Mouse (Mus musculus): ENCODE data around the gene March1. TPM values are rescaled to one million over a fixed set of nuclear protein-coding genes. Genes with fewer than 3 reads are reported as not detected.
"Not testable (repeated sequence)": the region's sequence is repeated elsewhere in the genome, so short reads cannot be mapped to it uniquely, and the experiment has no call there.

Gene March1
- polyA plus RNA-seq, 1 experiment from 2014 or later = 0.20 TPM

- Histone ChIP-seq H3K4me1 (replicated peaks) (no peaks in the 10 kb centered on the region), H3K27ac (no peak overlapping the region), H3K4me3 (replicated peaks) (no peak overlapping the region), H3K9ac (replicated peaks) (no peak overlapping the region), H3K4me2 (no peak overlapping the region), H3K27me3 (no peaks in the 10 kb centered on the region), H3K9me3 (no peaks in the 10 kb centered on the region), H3K36me3 (no peaks in the 10 kb centered on the region)
- no peak for ATAC-seq (ENCODE audit: insufficient number of reproducible peaks, insufficient read depth, low FRiP score, low TSS enrichment, low read depth)
These were observed 775.2 kb downstream of the March1 start for GRCm38 (mm10) chr8:66392900-66393299.

GRCm38 (mm10) chr8:66394148-66394547 is 776.4 kb downstream of the March1 start:
- 69% methylated on average over 3 of the region's 3 CpGs for WGBS
- no peaks in the 10 kb centered on the region for H3K36me3 ChIP-seq
- H3K4me3 ChIP-seq (replicated peaks) = no peak overlapping the region
- no peaks in the 10 kb centered on the region for H3K4me1 ChIP-seq (replicated peaks)
- H3K9ac ChIP-seq (replicated peaks) = no peak overlapping the region
- no peak overlapping the region for H3K27ac ChIP-seq
- no peak overlapping the region for H3K4me2 ChIP-seq
- H3K27me3 ChIP-seq = no peaks in the 10 kb centered on the region
- no peaks in the 10 kb centered on the region for H3K9me3 ChIP-seq
- no peak for ATAC-seq (ENCODE audit: insufficient number of reproducible peaks, insufficient read depth, low FRiP score, low TSS enrichment, low read depth)

GRCm38 (mm10) chr8:66397811-66398210 is 780.1 kb downstream of the March1 start:
- Histone ChIP-seq H3K9ac (replicated peaks) (no peak overlapping the region), H3K4me2 (no peak overlapping the region), H3K4me1 (replicated peaks) (no peaks in the 10 kb centered on the region), H3K9me3 (no peaks in the 10 kb centered on the region), H3K27me3 (no peaks in the 10 kb centered on the region), H3K27ac (no peak overlapping the region), H3K4me3 (replicated peaks) (no peak overlapping the region), H3K36me3 (no peaks in the 10 kb centered on the region)
- ATAC-seq (ENCODE audit: insufficient number of reproducible peaks, insufficient read depth, low FRiP score, low TSS enrichment, low read depth) = no peak

GRCm38 (mm10) chr8:66400050-66400449 is 782.4 kb downstream of the March1 start:
- Histone ChIP-seq H3K9me3 (no peaks in the 10 kb centered on the region), H3K4me2 (no peak overlapping the region), H3K36me3 (no peaks in the 10 kb centered on the region), H3K4me1 (replicated peaks) (no peaks in the 10 kb centered on the region), H3K9ac (replicated peaks) (no peak overlapping the region), H3K4me3 (replicated peaks) (no peak overlapping the region), H3K27ac (no peak overlapping the region), H3K27me3 (no peaks in the 10 kb centered on the region)
- 71% methylated on average over 1 of the region's 1 CpGs for WGBS
- no peak for ATAC-seq (ENCODE audit: insufficient number of reproducible peaks, insufficient read depth, low FRiP score, low TSS enrichment, low read depth)

GRCm38 (mm10) chr8:66404711-66405414 is 787.2 kb downstream of the March1 start:
- H3K4me3 ChIP-seq (replicated peaks) = no peak overlapping the region
- H3K36me3 ChIP-seq = no peaks in the 10 kb centered on the region
- no peaks in the 10 kb centered on the region for H3K9me3 ChIP-seq
- H3K4me1 ChIP-seq (replicated peaks) = no peaks in the 10 kb centered on the region
- ATAC-seq (ENCODE audit: insufficient number of reproducible peaks, insufficient read depth, low FRiP score, low TSS enrichment, low read depth) = no peak
- H3K9ac ChIP-seq (replicated peaks) = no peak overlapping the region
- no peak overlapping the region for H3K27ac ChIP-seq
- H3K4me2 ChIP-seq = no peak overlapping the region
- 78% methylated on average over 2 of the region's 2 CpGs for WGBS
- H3K27me3 ChIP-seq = no peaks in the 10 kb centered on the region

GRCm38 (mm10) chr8:66405796-66406195 is 788.1 kb downstream of the March1 start:
- H3K36me3 ChIP-seq; H3K9ac ChIP-seq (replicated peaks); ATAC-seq (ENCODE audit: insufficient number of reproducible peaks, insufficient read depth, low FRiP score, low TSS enrichment, low read depth); H3K4me2 ChIP-seq; H3K9me3 ChIP-seq; H3K27me3 ChIP-seq; H3K4me3 ChIP-seq (replicated peaks); H3K27ac ChIP-seq; H3K4me1 ChIP-seq (replicated peaks): not testable (repeated sequence)
- WGBS = 79% methylated on average over 4 of the region's 4 CpGs

GRCm38 (mm10) chr8:66406596-66407361 is 789.1 kb downstream of the March1 start:
- Histone ChIP-seq H3K9ac (replicated peaks) (no peak overlapping the region), H3K4me2 (no peak overlapping the region), H3K9me3 (no peaks in the 10 kb centered on the region), H3K27ac (no peak overlapping the region), H3K4me3 (replicated peaks) (no peak overlapping the region), H3K4me1 (replicated peaks) (no peaks in the 10 kb centered on the region), H3K36me3 (no peaks in the 10 kb centered on the region), H3K27me3 (no peaks in the 10 kb centered on the region)
- 83% methylated on average over 6 of the region's 6 CpGs for WGBS
- ATAC-seq (ENCODE audit: insufficient number of reproducible peaks, insufficient read depth, low FRiP score, low TSS enrichment, low read depth) = no peak

GRCm38 (mm10) chr8:66410080-66410615 is 792.4 kb downstream of the March1 start:
- Histone ChIP-seq H3K36me3 (no peaks in the 10 kb centered on the region), H3K4me2 (no peak overlapping the region), H3K4me3 (replicated peaks) (no peak overlapping the region), H3K27me3 (no peaks in the 10 kb centered on the region), H3K9me3 (no peaks in the 10 kb centered on the region), H3K27ac (no peak overlapping the region), H3K4me1 (replicated peaks) (no peaks in the 10 kb centered on the region), H3K9ac (replicated peaks) (no peak overlapping the region)
- ATAC-seq (ENCODE audit: insufficient number of reproducible peaks, insufficient read depth, low FRiP score, low TSS enrichment, low read depth) = no peak
- WGBS = 83% methylated on average over 9 of the region's 9 CpGs

GRCm38 (mm10) chr8:66413101-66413500 is 795.4 kb downstream of the March1 start:
- Histone ChIP-seq H3K27ac (no peak overlapping the region), H3K36me3 (no peaks in the 10 kb centered on the region), H3K9ac (replicated peaks) (no peak overlapping the region), H3K4me2 (no peak overlapping the region), H3K4me1 (replicated peaks) (no peaks in the 10 kb centered on the region), H3K27me3 (no peaks in the 10 kb centered on the region), H3K9me3 (no peaks in the 10 kb centered on the region), H3K4me3 (replicated peaks) (no peak overlapping the region)
- 56% methylated on average over 2 of the region's 2 CpGs for WGBS
- ATAC-seq (ENCODE audit: insufficient number of reproducible peaks, insufficient read depth, low FRiP score, low TSS enrichment, low read depth) = no peak

- Histone ChIP-seq H3K27ac (no peak overlapping the region), H3K9ac (replicated peaks) (no peak overlapping the region), H3K4me1 (replicated peaks) (no peaks in the 10 kb centered on the region), H3K9me3 (no peaks in the 10 kb centered on the region), H3K4me3 (replicated peaks) (no peak overlapping the region), H3K27me3 (no peaks in the 10 kb centered on the region), H3K4me2 (no peak overlapping the region), H3K36me3 (no peaks in the 10 kb centered on the region)
- no peak for ATAC-seq (ENCODE audit: insufficient number of reproducible peaks, insufficient read depth, low FRiP score, low TSS enrichment, low read depth)
- WGBS = 89% methylated on average over 2 of the region's 2 CpGs
These were observed 797.5 kb downstream of the March1 start for GRCm38 (mm10) chr8:66415234-66415633.

GRCm38 (mm10) chr8:66417591-66417990 is 799.9 kb downstream of the March1 start:
- H3K36me3 ChIP-seq; H3K4me3 ChIP-seq (replicated peaks); H3K9ac ChIP-seq (replicated peaks); H3K9me3 ChIP-seq; ATAC-seq (ENCODE audit: insufficient number of reproducible peaks, insufficient read depth, low FRiP score, low TSS enrichment, low read depth); H3K27ac ChIP-seq; H3K27me3 ChIP-seq; H3K4me1 ChIP-seq (replicated peaks); H3K4me2 ChIP-seq: not testable (repeated sequence)
- WGBS = 88% methylated on average over 4 of the region's 4 CpGs

Data from limb, embryonic 12.5 days (tissue).